Comparison of ENCODE assay signal across 8 mouse cellular contexts in genomic region chr12:78748113-78748512, GRCm38 (mm10). TPM values are rescaled to one million over a fixed set of nuclear protein-coding genes. Genes with fewer than 3 reads are reported as not detected.
DNase-seq lines count a peak whose midpoint lies in the region; ATAC-seq and TF ChIP-seq lines count a peak whose summit lies in the region.

No protein-coding gene starts in this region.

- no peak for TF ChIP-seq POLR2A in bone marrow macrophage, adult 2 months (IDR thresholded peaks at IDR 0.05; ENCODE audit: borderline replicate concordance, low read depth, low read length)

- H3K27me3 ChIP-seq in forebrain, embryonic 10.5 days (ENCODE audit: poor library complexity, severe bottlenecking), result peaks cover 19% of the 10 kb centered on the region
- no peaks in the 10 kb centered on the region for H3K27me3 ChIP-seq in intestine, embryonic 14.5 days (replicated peaks; ENCODE audit: control insufficient read depth, insufficient read depth, low read length)

- peak overlapping the region; percentile 60 for H3K9ac ChIP-seq in intestine, embryonic 14.5 days (ENCODE audit: low read length)

- DNase-seq in left cerebral cortex, postnatal 14 days (ENCODE audit: low spot score in 2 of 2), result peak; percentile 5 to 6
- DNase-seq in left cerebral cortex, postnatal 25 days (ENCODE audit: low spot score in 2 of 2), result no peak
- DNase-seq in forebrain, embryonic 10.5 days (ENCODE audit: extremely low spot score, low spot score), result no peak
- DNase-seq in intestine, embryonic 14.5 days (ENCODE audit: low spot score), result no peak
- no peak for DNase-seq in urinary bladder, adult 18-20 months (ENCODE audit: low spot score in 2 of 2)
- no peak for DNase-seq in layer of hippocampus, postnatal 10 days (ENCODE audit: low spot score in 2 of 2)

- peak overlapping the region; percentile 72 for H3K4me3 ChIP-seq in bone marrow macrophage, adult 2 months (ENCODE audit: insufficient read depth, low read length)
- peak overlapping the region; percentile 96 for H3K4me3 ChIP-seq in forebrain, embryonic 10.5 days
- H3K4me3 ChIP-seq in intestine, embryonic 14.5 days (ENCODE audit: low read depth, low read length), result peak overlapping the region; percentile 79

- peak overlapping the region; percentile 100 for H3K4me2 ChIP-seq in intestine, embryonic 14.5 days (ENCODE audit: low read length)

- H3K4me1 ChIP-seq in bone marrow macrophage, adult 2 months (ENCODE audit: control insufficient read depth, insufficient read depth, low read length), result no peaks in the 10 kb centered on the region
- H3K4me1 ChIP-seq in forebrain, embryonic 10.5 days, result peaks cover 22% of the 10 kb centered on the region
- peaks cover 6% of the 10 kb centered on the region for H3K4me1 ChIP-seq in intestine, embryonic 14.5 days (replicated peaks; ENCODE audit: control insufficient read depth, insufficient read depth, low read length)

- intact Hi-C loops in left cerebral cortex, postnatal 14 days (cut with DNase I), result loop anchor here (10.0 kb wide), 1 partner anchor 523 kb away; the partner anchor contains the start of gene Gphn
- intact Hi-C loops in left cerebral cortex, postnatal 25 days (cut with DNase I), result loop anchor here (2.0 kb wide), 2 partner anchors 113 to 521 kb away; partner anchors contain the start of genes Atp6v1d, Eif2s1 and Gphn

- TF ChIP-seq CTCF in bone marrow macrophage, adult 2 months (IDR thresholded peaks at IDR 0.05; ENCODE audit: low read depth, low read length), result no peak

- H3K27ac ChIP-seq in bone marrow macrophage, adult 2 months (ENCODE audit: insufficient read depth, low read depth, low read length), result no peak overlapping the region
- peak overlapping the region; percentile 96 for H3K27ac ChIP-seq in forebrain, embryonic 10.5 days
- peak overlapping the region; percentile 97 for H3K27ac ChIP-seq in intestine, embryonic 14.5 days (ENCODE audit: low read depth)

- no peaks in the 10 kb centered on the region for H3K9me3 ChIP-seq in forebrain, embryonic 10.5 days
- H3K9me3 ChIP-seq in intestine, embryonic 14.5 days (ENCODE audit: control insufficient read depth, low read length), result no peaks in the 10 kb centered on the region

- no peaks in the 10 kb centered on the region for H3K36me3 ChIP-seq in forebrain, embryonic 10.5 days (replicated peaks)
- no peaks in the 10 kb centered on the region for H3K36me3 ChIP-seq in intestine, embryonic 14.5 days (ENCODE audit: control insufficient read depth, insufficient read depth, low read length)

- peak; percentile 12 for ATAC-seq in intestine, embryonic 14.5 days (replicated peaks; ENCODE audit: low FRiP score, low TSS enrichment, low read depth)
- ATAC-seq in megakaryocyte, adult 5-6 weeks (ENCODE audit: poor library complexity, severe bottlenecking), result peak; percentile 5

- under 1% methylated on average over 10 of the region's 10 CpGs for WGBS in forebrain, embryonic 10.5 days
- WGBS in intestine, embryonic 14.5 days, result under 1% methylated on average over 10 of the region's 10 CpGs

RNA-seq across cellular contexts. Expression of gene Mpp5, which starts 0.6 kb away (rescaled TPM):
- total RNA-seq in left cerebral cortex, postnatal 14 days (2021), result 10 to 100 TPM; 14.3 to 18.9 TPM
- 10 to 100 TPM; 22.4 to 28.3 TPM for total RNA-seq in left cerebral cortex, postnatal 25 days (2021)
- polyA plus RNA-seq in bone marrow macrophage, adult 2 months (2012; ENCODE audit: insufficient read depth, insufficient read length, missing spikeins), result 15.5 and 18.2 TPM in 2 replicates
- 25.5 and 30.1 TPM in 2 replicates for polyA plus RNA-seq in forebrain, embryonic 10.5 days (2016; fragmentation: Nextera tagmentation; extraction: Ambion mirVana)
- 17.3 and 20.1 TPM in 2 replicates for polyA plus RNA-seq in intestine, embryonic 14.5 days (2014; fragmentation: Nextera tagmentation; extraction: Ambion mirVana)
- 5.1 and 10.1 TPM in 2 replicates for total RNA-seq in megakaryocyte, adult 5-6 weeks (2015)
- total RNA-seq in megakaryocyte, adult 5-6 weeks (2017), result 23.9 and 27.7 TPM in 2 replicates
- total RNA-seq in layer of hippocampus, postnatal 10 days (2021), result 10 to 100 TPM; 14.6 to 15.4 TPM

RNA-seq across cellular contexts. Expression of gene Fam71d, which starts 56.8 kb away (rescaled TPM):
- under 1 TPM; 0.21 to 0.97 TPM for total RNA-seq in left cerebral cortex, postnatal 14 days (2021)
- 1 to 10 TPM in 1 of 2 experiments, under 1 TPM in 1; 0.69 to 2.2 TPM for total RNA-seq in left cerebral cortex, postnatal 25 days (2021)
- polyA plus RNA-seq in bone marrow macrophage, adult 2 months (2012; ENCODE audit: insufficient read depth, insufficient read length, missing spikeins), result not detected in 2 replicates
- polyA plus RNA-seq in forebrain, embryonic 10.5 days (2016; fragmentation: Nextera tagmentation; extraction: Ambion mirVana), result not detected in 2 replicates
- 0.15 TPM in 1 of 2 replicates, not detected in the other for polyA plus RNA-seq in intestine, embryonic 14.5 days (2014; fragmentation: Nextera tagmentation; extraction: Ambion mirVana)
- total RNA-seq in megakaryocyte, adult 5-6 weeks (2015), result not detected in 2 replicates
- total RNA-seq in megakaryocyte, adult 5-6 weeks (2017), result not detected in 2 replicates
- total RNA-seq in layer of hippocampus, postnatal 10 days (2021), result 1 to 10 TPM; 2.3 to 2.4 TPM

Comparison
In these comparisons a context has a peak if more than half of its experiments do, and no peak if none do; other contexts are left out.
1. DNase-seq: peak in left cerebral cortex, postnatal 14 days (2 of 2); none in left cerebral cortex, postnatal 25 days (0 of 2), forebrain, embryonic 10.5 days (single experiment), intestine, embryonic 14.5 days (single experiment), urinary bladder, adult 18-20 months (0 of 2) and layer of hippocampus, postnatal 10 days (0 of 2).
2. Peak in every context shown above with its lines, with median percentiles within 50 percentile points of each other: H3K4me3 ChIP-seq.